Mouse (Mus musculus) bone marrow, adult 2 months (tissue): Measurements from ENCODE around the gene Bahcc1.

Experiments
- CTCF ChIP-seq: fragments of 200-500 bp; IDR thresholded peaks from 2 replicates; pipeline ENCODE4 v1.5.1; 2011; ENCODE audit warnings: low read length, control low read depth; ENCODE audit not compliant: control insufficient read depth, insufficient read depth
- POLR2A ChIP-seq: fragments of 200-500 bp; IDR thresholded peaks from 2 replicates; pipeline ENCODE4 v1.6.1; 2011; ENCODE audit warnings: low read depth, mild to moderate bottlenecking, control low read depth, low read length, borderline replicate concordance; ENCODE audit not compliant: control insufficient read depth

GRCm38 (mm10) chr11:120290266-120290665 lies 57.5 kb downstream of the Bahcc1 start:
- TF ChIP-seq POLR2A (no peak), CTCF (no peak)
